Mouse (Mus musculus) lung, postnatal 10 days (tissue): Measurements from ENCODE around the gene Tmed4.
"Not testable (repeated sequence)": the region's sequence is repeated elsewhere in the genome, so short reads cannot be mapped to it uniquely, and the experiment has no call there.

Source experiments
- DNase-seq: peaks from one replicate; pipeline ENCODE4 v3.0.0; 2021

Tmed4 gene

GRCm38 (mm10) chr11:6267320-6268254, 7.1 kb downstream of the Tmed4 start, which contains the start of gene Ddx56:
Gene Ddx56 (minus strand): TSS chr11:6267772.
- DNase-seq = peak; percentile 96

GRCm38 (mm10) chr11:6266621-6267020, 8.0 kb downstream of the Tmed4 start:
- no peak for DNase-seq

GRCm38 (mm10) chr11:6261434-6262082, 13.1 kb downstream of the Tmed4 start:
- DNase-seq = peak; percentile 77

- no peak for DNase-seq
These were observed 15.3 kb downstream of the Tmed4 start for GRCm38 (mm10) chr11:6259413-6259812.

- no peak for DNase-seq
These were observed 18.1 kb downstream of the Tmed4 start for GRCm38 (mm10) chr11:6256490-6257072.

- not testable (repeated sequence) for DNase-seq
These were observed 20.1 kb downstream of the Tmed4 start for GRCm38 (mm10) chr11:6254602-6255001.

- DNase-seq = no peak
These were observed 21.8 kb downstream of the Tmed4 start for GRCm38 (mm10) chr11:6252824-6253223.

- no peak for DNase-seq
These were observed 22.4 kb downstream of the Tmed4 start for GRCm38 (mm10) chr11:6252248-6252647.

GRCm38 (mm10) chr11:6244707-6245106, 30.0 kb downstream of the Tmed4 start:
- DNase-seq = no peak

GRCm38 (mm10) chr11:6233025-6233424, 41.6 kb downstream of the Tmed4 start:
- no peak for DNase-seq

GRCm38 (mm10) chr11:6230012-6230411, 44.7 kb downstream of the Tmed4 start, which contains the start of gene Npc1l1:
Gene Npc1l1 (minus strand): TSS chr11:6230143.
- no peak for DNase-seq

- DNase-seq = no peak
These were observed 50.0 kb downstream of the Tmed4 start for GRCm38 (mm10) chr11:6224541-6225229.

- no peak for DNase-seq
These were observed 52.5 kb downstream of the Tmed4 start for GRCm38 (mm10) chr11:6222187-6222586.
